Mouse (Mus musculus): ENCODE measurements at regions not wholly inside any gene's neighbourhood (a gene's known extent, or its start where the extent isn't known, plus 50 kb on each side); places are given as distances from the start of the nearest gene placed in this dataset.

DNA sequence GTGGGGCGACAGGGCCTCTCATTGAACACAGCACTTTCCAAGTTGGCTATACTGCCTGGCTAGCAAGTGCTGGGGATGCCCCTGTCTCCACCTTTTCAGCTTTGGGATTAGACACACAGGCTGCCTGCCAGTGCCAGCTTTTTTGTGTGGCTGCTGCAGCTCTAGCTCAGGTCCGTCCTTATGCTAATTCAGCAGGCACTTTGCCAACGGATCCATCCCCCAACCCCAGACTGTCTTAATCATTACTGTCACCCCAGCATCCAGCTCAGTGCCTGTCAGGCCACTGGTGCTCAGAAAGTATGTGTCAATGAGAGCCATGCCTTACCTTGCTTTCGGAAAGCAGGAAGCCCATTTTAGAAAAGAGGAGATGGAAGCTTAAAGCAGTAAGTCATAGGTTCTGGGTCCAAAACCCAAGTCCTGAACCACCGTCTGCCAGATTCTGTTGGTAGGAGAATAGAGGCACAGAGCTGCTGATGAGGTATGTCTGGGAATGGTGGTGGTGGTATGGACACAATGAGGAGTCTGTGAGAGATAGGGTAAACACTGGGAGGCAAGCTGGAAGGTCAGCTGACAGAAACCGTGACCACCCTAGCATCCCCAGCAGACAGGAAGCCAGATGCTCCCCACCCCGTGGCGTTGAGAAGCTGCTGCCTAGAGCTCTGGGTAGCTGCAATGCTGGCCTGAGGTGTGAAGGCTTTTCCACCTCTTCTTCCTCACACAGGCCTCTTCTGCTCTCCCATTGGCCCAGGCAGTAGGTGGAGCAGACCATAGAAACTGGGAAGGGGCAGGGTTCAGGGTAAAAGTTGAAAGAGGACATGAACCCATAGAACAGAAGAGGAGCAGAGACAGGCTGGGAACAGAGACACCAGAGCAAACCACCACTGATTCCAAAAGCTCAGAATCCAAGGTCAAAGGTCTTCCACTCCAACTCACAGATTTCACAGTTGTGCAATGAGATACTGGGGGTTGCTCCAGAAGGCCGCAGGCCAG is 84.6 kb downstream of the Gm826 start:
- TF ChIP-seq CTCF (IDR thresholded peaks at IDR 0.05; ENCODE audit: insufficient read depth, low read length): no peak
- TF ChIP-seq POLR2A (IDR thresholded peaks at IDR 0.05; ENCODE audit: borderline replicate concordance, extremely low read depth, low read depth, low read length): no peak

Data from lung, adult 2 months (tissue).